Mouse (Mus musculus) hindbrain, embryonic 15.5 days (tissue): ENCODE measurements around the gene Eloa. TPM values are rescaled to one million over a fixed set of nuclear protein-coding genes. Genes with fewer than 3 reads are reported as not detected.

ENCODE experiments used
- ATAC-seq: fragments of 200-750 bp; cut with Nextera tagmentation; 2 replicates; pipeline ENCODE4 v1.8.0; 2017; ENCODE audit warnings: low read depth, moderate number of reproducible peaks, moderate TSS enrichment; ENCODE audit not compliant: low FRiP score
- H3K27ac ChIP-seq: fragments of 300-500 bp; sonication (generic); replicated peaks from 2 replicates; pipeline ENCODE4 v1.5.1; 2015; ENCODE audit warnings: mild to moderate bottlenecking, inconsistent platforms
- H3K27me3 ChIP-seq: fragments of 300-500 bp; sonication (generic); 2 replicates; pipeline ENCODE4 v1.6.1; 2015; ENCODE audit warnings: control low read depth, inconsistent platforms
- H3K36me3 ChIP-seq: fragments of 300-500 bp; sonication (generic); 2 replicates; pipeline ENCODE4 v1.6.1; 2015; ENCODE audit warnings: control low read depth, inconsistent platforms
- H3K4me1 ChIP-seq: fragments of 300-500 bp; sonication (generic); replicated peaks from 2 replicates; pipeline ENCODE4 v1.6.1; 2015; ENCODE audit warnings: control low read depth, inconsistent platforms
- H3K4me2 ChIP-seq: fragments of 300-500 bp; sonication (generic); 2 replicates; pipeline ENCODE4 v1.6.1; 2015; ENCODE audit warnings: moderate library complexity, mild to moderate bottlenecking, inconsistent platforms
- H3K4me3 ChIP-seq: fragments of 300-500 bp; sonication (generic); 2 replicates; pipeline ENCODE4 v1.5.1; 2015; ENCODE audit warnings: mild to moderate bottlenecking, inconsistent platforms
- H3K9ac ChIP-seq: fragments of 300-500 bp; sonication (generic); 2 replicates; pipeline ENCODE4 v1.6.1; 2015; ENCODE audit warnings: inconsistent platforms
- H3K9me3 ChIP-seq: fragments of 300-500 bp; sonication (generic); 2 replicates; pipeline ENCODE4 v1.6.1; 2016; ENCODE audit warnings: control low read depth, inconsistent platforms
- WGBS: fragments of 180-500 bp; shearing (Covaris S2); methylation state at CpG from one replicate; pipeline ENCODE4 v1.1.7; 2015; 5-methylcytosine and 5-hydroxymethylcytosine counted together
- polyA plus RNA-seq: library from polyadenylated mRNA; unstranded; fragments of >200 nt; fragmentation: Nextera tagmentation; extraction: Ambion mirVana; gene quantifications from 2 replicates; pipeline ENCODE4 v1.2.1, GENCODE M21; 2015

Gene Eloa
- polyA plus RNA-seq, 1 experiment from 2014 or later, result 26.9 TPM

- H3K27ac ChIP-seq, result no peak overlapping the region
- 85% methylated on average over 19 of the region's 19 CpGs for WGBS
- no peak overlapping the region for H3K4me3 ChIP-seq
- H3K36me3 ChIP-seq, result no peaks in the 10 kb centered on the region
- H3K4me2 ChIP-seq, result no peak overlapping the region
- no peak overlapping the region for H3K9ac ChIP-seq
- H3K27me3 ChIP-seq, result no peaks in the 10 kb centered on the region
- H3K9me3 ChIP-seq, result no peaks in the 10 kb centered on the region
- no peaks in the 10 kb centered on the region; the same call in 1 of the 2 replicates for H3K4me1 ChIP-seq
- ATAC-seq, result no peak
Measured at GRCm38 (mm10) chr4:136028132-136028564, 6.6 kb upstream of the Eloa start.

GRCm38 (mm10) chr4:136027416-136028131, 6.0 kb upstream of the Eloa start:
- 79% methylated on average over 8 of the region's 8 CpGs for WGBS

GRCm38 (mm10) chr4:136025350-136025749, 3.8 kb upstream of the Eloa start:
- H3K27me3 ChIP-seq, result no peaks in the 10 kb centered on the region
- H3K9me3 ChIP-seq, result no peaks in the 10 kb centered on the region
- no peak overlapping the region for H3K4me3 ChIP-seq
- no peaks in the 10 kb centered on the region for H3K36me3 ChIP-seq
- ATAC-seq, result no peak
- H3K4me1 ChIP-seq, result peaks cover 5% of the 10 kb centered on the region
- H3K9ac ChIP-seq, result no peak overlapping the region
- WGBS, result 86% methylated on average over 1 of the region's 1 CpGs
- no peak overlapping the region for H3K27ac ChIP-seq
- H3K4me2 ChIP-seq, result no peak overlapping the region

More at GRCm38 (mm10) chr4:136027416-136028131, 6.0 kb upstream of the Eloa start:
- Histone ChIP-seq H3K36me3 (no peaks in the 10 kb centered on the region), H3K9me3 (no peaks in the 10 kb centered on the region), H3K4me3 (no peak overlapping the region), H3K9ac (no peak overlapping the region), H3K27me3 (no peaks in the 10 kb centered on the region), H3K4me2 (no peak overlapping the region), H3K27ac (no peak overlapping the region), H3K4me1 (no peaks in the 10 kb centered on the region; the same call in 1 of the 2 replicates)
- ATAC-seq, result no peak

GRCm38 (mm10) chr4:136022924-136023323, 1.4 kb upstream of the Eloa start:
- Histone ChIP-seq H3K4me2 (no peak overlapping the region), H3K36me3 (no peaks in the 10 kb centered on the region), H3K9ac (no peak overlapping the region), H3K9me3 (no peaks in the 10 kb centered on the region), H3K4me3 (no peak overlapping the region), H3K27ac (no peak overlapping the region), H3K4me1 (peaks cover 16% of the 10 kb centered on the region), H3K27me3 (no peaks in the 10 kb centered on the region)
- 97% methylated on average over 9 of the region's 9 CpGs for WGBS
- ATAC-seq, result no peak

- peak overlapping the region; percentile 85 for H3K27ac ChIP-seq
- WGBS, result 1% methylated on average over 57 of the region's 62 CpGs
- no peaks in the 10 kb centered on the region for H3K9me3 ChIP-seq
- H3K36me3 ChIP-seq, result no peaks in the 10 kb centered on the region
- peak; percentile 76 for ATAC-seq
- H3K27me3 ChIP-seq, result no peaks in the 10 kb centered on the region
- H3K4me3 ChIP-seq, result peak overlapping the region; percentile 95
- peak overlapping the region; percentile 96 for H3K4me2 ChIP-seq
- H3K4me1 ChIP-seq, result peaks cover 21% of the 10 kb centered on the region
- peak overlapping the region; percentile 91 for H3K9ac ChIP-seq
Measured at GRCm38 (mm10) chr4:136020743-136021548, 617 bp downstream of the Eloa start.

GRCm38 (mm10) chr4:136016059-136016602, 5.4 kb downstream of the Eloa start:
- 80% methylated on average over 3 of the region's 3 CpGs for WGBS

GRCm38 (mm10) chr4:136010586-136010985, 11.0 kb downstream of the Eloa start:
- no peak overlapping the region for H3K4me3 ChIP-seq
- H3K27ac ChIP-seq, result no peak overlapping the region
- no peaks in the 10 kb centered on the region for H3K9me3 ChIP-seq
- H3K4me1 ChIP-seq, result no peaks in the 10 kb centered on the region
- no peaks in the 10 kb centered on the region for H3K27me3 ChIP-seq
- no peak for ATAC-seq
- peaks cover 69% of the 10 kb centered on the region for H3K36me3 ChIP-seq
- 93% methylated on average over 4 of the region's 4 CpGs for WGBS
- H3K9ac ChIP-seq, result no peak overlapping the region
- H3K4me2 ChIP-seq, result no peak overlapping the region

More at GRCm38 (mm10) chr4:136016059-136016602, 5.4 kb downstream of the Eloa start:
- Histone ChIP-seq H3K4me2 (no peak overlapping the region), H3K36me3 (peaks cover 22% of the 10 kb centered on the region), H3K4me1 (peaks cover 22% of the 10 kb centered on the region), H3K27ac (no peak overlapping the region), H3K27me3 (no peaks in the 10 kb centered on the region), H3K9me3 (no peaks in the 10 kb centered on the region), H3K4me3 (no peak overlapping the region), H3K9ac (no peak overlapping the region)
- ATAC-seq, result no peak

- Histone ChIP-seq H3K4me1 (no peaks in the 10 kb centered on the region), H3K9ac (no peak overlapping the region), H3K4me3 (no peak overlapping the region), H3K9me3 (no peaks in the 10 kb centered on the region), H3K27me3 (no peaks in the 10 kb centered on the region), H3K4me2 (no peak overlapping the region), H3K27ac (no peak overlapping the region), H3K36me3 (peaks cover 84% of the 10 kb centered on the region)
- WGBS, result 87% methylated on average over 8 of the region's 8 CpGs
- no peak for ATAC-seq
Measured at GRCm38 (mm10) chr4:136008782-136009447, 12.6 kb downstream of the Eloa start.

GRCm38 (mm10) chr4:136006821-136007220, 14.7 kb downstream of the Eloa start:
- H3K27ac ChIP-seq, result no peak overlapping the region
- H3K9me3 ChIP-seq, result no peaks in the 10 kb centered on the region
- ATAC-seq, result no peak
- H3K36me3 ChIP-seq, result peaks cover 88% of the 10 kb centered on the region
- no peak overlapping the region for H3K4me2 ChIP-seq
- H3K4me3 ChIP-seq, result no peak overlapping the region
- WGBS, result 96% methylated on average over 3 of the region's 3 CpGs
- H3K9ac ChIP-seq, result no peak overlapping the region
- H3K27me3 ChIP-seq, result no peaks in the 10 kb centered on the region
- no peaks in the 10 kb centered on the region for H3K4me1 ChIP-seq

- no peak overlapping the region for H3K27ac ChIP-seq
- H3K36me3 ChIP-seq, result peaks cover 76% of the 10 kb centered on the region
- no peaks in the 10 kb centered on the region for H3K4me1 ChIP-seq
- no peak overlapping the region for H3K9ac ChIP-seq
- no peaks in the 10 kb centered on the region for H3K9me3 ChIP-seq
- WGBS, result 89% methylated on average over 2 of the region's 2 CpGs
- ATAC-seq, result no peak
- no peak overlapping the region for H3K4me3 ChIP-seq
- no peaks in the 10 kb centered on the region for H3K27me3 ChIP-seq
- H3K4me2 ChIP-seq, result no peak overlapping the region
Measured at GRCm38 (mm10) chr4:136004921-136005320, 16.6 kb downstream of the Eloa start.

GRCm38 (mm10) chr4:136004107-136004675, 17.4 kb downstream of the Eloa start:
- ATAC-seq, result no peak
- WGBS, result 86% methylated on average over 5 of the region's 5 CpGs

More at GRCm38 (mm10) chr4:136004107-136004675, 17.4 kb downstream of the Eloa start:
- H3K27ac ChIP-seq, result no peak overlapping the region
- no peaks in the 10 kb centered on the region for H3K9me3 ChIP-seq
- H3K36me3 ChIP-seq, result peaks cover 69% of the 10 kb centered on the region
- H3K4me1 ChIP-seq, result no peaks in the 10 kb centered on the region
- no peaks in the 10 kb centered on the region for H3K27me3 ChIP-seq
- no peak overlapping the region for H3K4me2 ChIP-seq
- no peak overlapping the region for H3K4me3 ChIP-seq
- H3K9ac ChIP-seq, result no peak overlapping the region
